Mouse (Mus musculus) forebrain, postnatal 0 days (tissue): ENCODE data around the gene Adora1. TPM values are rescaled to one million over a fixed set of nuclear protein-coding genes. Genes with fewer than 3 reads are reported as not detected.

Source experiments
- ATAC-seq: fragments of 200-750 bp; cut with Nextera tagmentation; 2 replicates; pipeline ENCODE4 v1.8.0; 2017; ENCODE audit warnings: mild to moderate bottlenecking, moderate library complexity
- DNase-seq: peaks from one replicate; pipeline ENCODE4 v3.0.0-alpha.2; 2015
- H3K27ac ChIP-seq: fragments of 300-500 bp; sonication (generic); 2 replicates; pipeline ENCODE4 v1.5.1; 2014; ENCODE audit warnings: low read depth, mild to moderate bottlenecking, antibody characterized with exemption, low read length, moderate library complexity, mixed read lengths
- H3K27me3 ChIP-seq: fragments of 300-500 bp; sonication (generic); 2 replicates; pipeline ENCODE4 v1.6.1; 2014; ENCODE audit warnings: mild to moderate bottlenecking, low read length, mixed read lengths; ENCODE audit not compliant: insufficient read depth
- H3K36me3 ChIP-seq: fragments of 300-500 bp; sonication (generic); 2 replicates; pipeline ENCODE4 v1.6.1; 2014; ENCODE audit warnings: mild to moderate bottlenecking, moderate library complexity; ENCODE audit not compliant: insufficient read depth
- H3K4me1 ChIP-seq: fragments of 300-500 bp; sonication (generic); 2 replicates; pipeline ENCODE4 v1.6.1; 2014; ENCODE audit warnings: antibody characterized with exemption; ENCODE audit not compliant: insufficient read depth
- H3K4me2 ChIP-seq: fragments of 300-500 bp; sonication (generic); 2 replicates; pipeline ENCODE4 v1.6.1; 2014; ENCODE audit warnings: low read depth, mild to moderate bottlenecking, moderate library complexity
- H3K4me3 ChIP-seq: fragments of 300-500 bp; sonication (generic); 2 replicates; pipeline ENCODE4 v1.5.1; 2014; ENCODE audit warnings: low read depth, low read length, mixed read lengths
- H3K9ac ChIP-seq: fragments of 300-500 bp; sonication (generic); 2 replicates; pipeline ENCODE4 v1.6.1; 2014; ENCODE audit warnings: mild to moderate bottlenecking
- H3K9me3 ChIP-seq: fragments of 300-500 bp; sonication (generic); 2 replicates; pipeline ENCODE4 v1.6.1; 2016; ENCODE audit warnings: low read length
- CTCF ChIP-seq: sonication (generic); IDR thresholded peaks from 2 replicates; pipeline ENCODE4 v1.5.1; 2016; ENCODE audit warnings: antibody characterized with exemption, control low read depth, low read depth
- WGBS: fragments of 180-500 bp; shearing (Covaris S2); extraction: QIAGEN DNeasy Blood & Tissue Kit; methylation state at CpG from one replicate; pipeline ENCODE4 v1.1.7; 2014; 5-methylcytosine and 5-hydroxymethylcytosine counted together
- polyA plus RNA-seq: library from polyadenylated mRNA; unstranded; fragments of >200 nt; fragmentation: Nextera tagmentation; extraction: Ambion mirVana; gene quantifications from 2 replicates; pipeline ENCODE4 v1.2.1, GENCODE M21; 2015
- total RNA-seq: library from RNA; depleted of rRNA; stranded (reverse); fragments of >200 nt; gene quantifications from 2 replicates; pipeline ENCODE4 v1.2.3, GENCODE M21; 2014

Gene Adora1
- total and polyA plus RNA-seq, 2 experiments from 2014 or later: 37.5 to 38.4 TPM

GRCm38 (mm10) chr1:134163476-134163875 is 71.8 kb downstream of the Adora1 start:
- DNase-seq: no peak
- no peak overlapping the region for H3K4me2 ChIP-seq
- no peak overlapping the region for H3K9ac ChIP-seq
- no peak overlapping the region for H3K27ac ChIP-seq
- 87% methylated on average over 7 of the region's 7 CpGs for WGBS
- ATAC-seq: no peak
- no peaks in the 10 kb centered on the region for H3K9me3 ChIP-seq
- H3K36me3 ChIP-seq: no peaks in the 10 kb centered on the region
- H3K4me1 ChIP-seq: no peaks in the 10 kb centered on the region
- TF ChIP-seq CTCF: no peak
- H3K4me3 ChIP-seq: no peak overlapping the region
- H3K27me3 ChIP-seq: no peaks in the 10 kb centered on the region

GRCm38 (mm10) chr1:134162510-134163225 is 72.6 kb downstream of the Adora1 start:
- Histone ChIP-seq H3K4me2 (no peak overlapping the region), H3K9me3 (no peaks in the 10 kb centered on the region), H3K27ac (no peak overlapping the region), H3K4me3 (no peak overlapping the region), H3K27me3 (no peaks in the 10 kb centered on the region), H3K9ac (no peak overlapping the region), H3K36me3 (no peaks in the 10 kb centered on the region), H3K4me1 (no peaks in the 10 kb centered on the region)
- ATAC-seq (no peak), DNase-seq (no peak)
- 88% methylated on average over 6 of the region's 6 CpGs for WGBS
- no peak for TF ChIP-seq CTCF

GRCm38 (mm10) chr1:134161399-134161798 is 73.8 kb downstream of the Adora1 start:
- Histone ChIP-seq H3K9ac (no peak overlapping the region), H3K27me3 (no peaks in the 10 kb centered on the region), H3K9me3 (no peaks in the 10 kb centered on the region), H3K4me1 (no peaks in the 10 kb centered on the region), H3K36me3 (no peaks in the 10 kb centered on the region), H3K27ac (no peak overlapping the region), H3K4me2 (no peak overlapping the region), H3K4me3 (no peak overlapping the region)
- 77% methylated on average over 6 of the region's 6 CpGs for WGBS
- DNase-seq (no peak), ATAC-seq (no peak)
- TF ChIP-seq CTCF: no peak

GRCm38 (mm10) chr1:134160404-134160803 is 74.8 kb downstream of the Adora1 start:
- Histone ChIP-seq H3K27ac (no peak overlapping the region), H3K27me3 (no peaks in the 10 kb centered on the region), H3K4me3 (no peak overlapping the region), H3K9me3 (no peaks in the 10 kb centered on the region), H3K36me3 (no peaks in the 10 kb centered on the region), H3K4me2 (no peak overlapping the region), H3K4me1 (no peaks in the 10 kb centered on the region), H3K9ac (no peak overlapping the region)
- no peak for ATAC-seq
- DNase-seq: no peak
- no peak for TF ChIP-seq CTCF
- WGBS: 98% methylated on average over 3 of the region's 3 CpGs

GRCm38 (mm10) chr1:134154655-134155054 is 80.6 kb downstream of the Adora1 start:
- WGBS: 55% methylated on average over 3 of the region's 3 CpGs
- ATAC-seq (no peak), DNase-seq (no peak)
- H3K4me2 ChIP-seq: no peak overlapping the region
- H3K27me3 ChIP-seq: no peaks in the 10 kb centered on the region
- 0 out of 2 replicates have a peak, but pooled peaks cover 3% of the 10 kb centered on the region for H3K9me3 ChIP-seq
- TF ChIP-seq CTCF: peak; percentile 37
- H3K27ac ChIP-seq: no peak overlapping the region
- no peaks in the 10 kb centered on the region for H3K4me1 ChIP-seq
- H3K4me3 ChIP-seq: no peak overlapping the region
- H3K36me3 ChIP-seq: no peaks in the 10 kb centered on the region
- no peak overlapping the region for H3K9ac ChIP-seq

DNA sequence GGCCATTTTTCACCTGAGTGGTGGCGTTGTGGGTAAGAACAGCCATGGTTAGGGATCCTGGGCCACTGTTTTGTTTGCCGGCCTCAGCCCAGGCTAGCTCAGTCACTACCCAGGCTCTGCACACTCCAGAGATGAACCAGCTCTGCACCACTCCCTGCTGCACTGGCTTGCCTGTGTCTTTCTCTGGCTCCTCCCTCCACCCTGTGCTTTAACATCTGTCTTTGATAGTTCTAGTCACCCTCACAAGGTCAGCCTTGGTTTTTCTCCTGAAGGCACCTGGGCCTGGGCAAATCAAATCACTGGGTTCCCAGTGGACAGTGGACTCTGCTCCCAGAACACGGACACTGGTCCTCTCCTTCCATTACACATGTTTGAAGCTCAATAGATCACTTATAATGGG is 81.1 kb downstream of the Adora1 start:
- H3K9ac ChIP-seq: no peak overlapping the region
- ATAC-seq (no peak), DNase-seq (no peak)
- H3K4me3 ChIP-seq: no peak overlapping the region
- no peaks in the 10 kb centered on the region for H3K36me3 ChIP-seq
- no peak overlapping the region for H3K4me2 ChIP-seq
- 0 out of 2 replicates have a peak, but pooled peaks cover 3% of the 10 kb centered on the region for H3K9me3 ChIP-seq
- H3K27ac ChIP-seq: no peak overlapping the region
- 94% methylated on average over 3 of the region's 3 CpGs for WGBS
- no peaks in the 10 kb centered on the region for H3K4me1 ChIP-seq
- no peaks in the 10 kb centered on the region for H3K27me3 ChIP-seq
- no peak for TF ChIP-seq CTCF

- no peak for TF ChIP-seq CTCF
- ATAC-seq (no peak), DNase-seq (no peak)
- Histone ChIP-seq H3K36me3 (no peaks in the 10 kb centered on the region), H3K27me3 (no peaks in the 10 kb centered on the region), H3K4me1 (no peaks in the 10 kb centered on the region), H3K27ac (no peak overlapping the region), H3K9ac (no peak overlapping the region), H3K4me3 (no peak overlapping the region), H3K4me2 (no peak overlapping the region), H3K9me3 (0 out of 2 replicates have a peak, but pooled peaks cover 3% of the 10 kb centered on the region)
- whole genome bisulfite sequencing: 85% methylated on average over 21 of the region's 21 CpGs
Measured at GRCm38 (mm10) chr1:134152626-134153590, 82.3 kb downstream of the Adora1 start.
